In genomic region chr19:43452176-43452575, GRCm38 (mm10) we compare ENCODE assay signal across 15 mouse cellular contexts. TPM values are rescaled to one million over a fixed set of nuclear protein-coding genes. Genes with fewer than 3 reads are reported as not detected.
DNase-seq lines count a peak whose midpoint lies in the region; ATAC-seq lines count a peak whose summit lies in the region.
"Had no signal": no experiment of that assay in that cellular context is flagged by ENCODE, and none has a peak within 500 bp of the region (broad histone marks: within the 10 kb centered on the region; RNA-seq: fewer than 3 reads in every experiment).

No protein-coding gene starts in this region.

- intact Hi-C loops in left cerebral cortex, postnatal 25 days (cut with DNase I) = no loop called here

- peak; percentile 45; the same call in 1 of the 2 replicates for ATAC-seq in cerebellum, adult (ENCODE audit: insufficient number of reproducible peaks, low FRiP score, low TSS enrichment)
- ATAC-seq in inflammation-experienced regulatory T-cells, adult 6 months = no peak
- ATAC-seq: lung, postnatal 0 days; midbrain, embryonic 13.5 days had no signal

- DNase-seq in cerebellum, postnatal 10 days = no peak
- DNase-seq in kidney, adult 9 months = peak; percentile 38
- no peak for DNase-seq in kidney, postnatal 25 days
- peak; percentile 64 to 85 for DNase-seq in layer of hippocampus, adult 18-20 months (ENCODE audit: low spot score in 2 of 2)
- peak; percentile 59 to 90 for DNase-seq in left cerebral cortex, postnatal 25 days (ENCODE audit: low spot score in 2 of 2)
- no peak for DNase-seq in ovary, postnatal 36 days (ENCODE audit: low spot score)
- DNase-seq: embryo, embryonic 11 days; gastrocnemius, postnatal 25 days; kidney, postnatal 10 days; thymus, postnatal 14 days had no signal

RNA-seq across cellular contexts. Expression of gene Cnnm1, which starts 11.9 kb away (rescaled TPM):
- total RNA-seq in layer of hippocampus, adult 18-20 months (2021) = 100 to 1,000 TPM; 116 TPM
- total RNA-seq in left cerebral cortex, postnatal 25 days (2021) = 10 to 100 TPM; 95.3 to 98.9 TPM
- polyA plus RNA-seq in inflammation-experienced regulatory T-cells, adult 6 months (2017; shearing (Covaris generic)) = not detected
- total RNA-seq: neutrophil, adult 5-6 weeks had no signal

Comparison
In these comparisons a context has a peak if more than half of its experiments do, and no peak if none do; other contexts are left out.
1. DNase-seq: peak in kidney, adult 9 months (single experiment), layer of hippocampus, adult 18-20 months (2 of 2) and left cerebral cortex, postnatal 25 days (2 of 2); none in cerebellum, postnatal 10 days (0 of 2), kidney, postnatal 25 days (0 of 2) and ovary, postnatal 36 days (single experiment).